ENCODE assay signal across 15 mouse cellular contexts in genomic region chr9:26625171-26625937, GRCm38 (mm10).
A peak's percentile ranks its signal among the peaks of the same experiment; 100 is the strongest.
DNase-seq lines count a peak whose midpoint lies in the region; ATAC-seq lines count a peak whose summit lies in the region.
"Had no signal": no experiment of that assay in that cellular context is flagged by ENCODE, and none has a peak within 500 bp of the region (broad histone marks: within the 10 kb centered on the region; RNA-seq: fewer than 3 reads in every experiment).

No protein-coding gene starts in this region.

- 67% methylated on average over 2 of the region's 2 CpGs for WGBS in heart, embryonic 12.5 days
- WGBS in neural tube, embryonic 15.5 days: 77% methylated on average over 2 of the region's 2 CpGs

- no peaks in the 10 kb centered on the region for H3K27me3 ChIP-seq in heart, embryonic 12.5 days (replicated peaks)
- H3K27me3 ChIP-seq in neural tube, embryonic 15.5 days (replicated peaks): no peaks in the 10 kb centered on the region
- H3K27me3 ChIP-seq: embryonic facial prominence, embryonic 15.5 days; hindbrain, embryonic 13.5 days had no signal

- H3K4me3 ChIP-seq in heart, embryonic 12.5 days: no peak overlapping the region
- H3K4me3 ChIP-seq in neural tube, embryonic 15.5 days (replicated peaks): no peak overlapping the region
- H3K4me3 ChIP-seq: embryonic facial prominence, embryonic 15.5 days; hindbrain, embryonic 13.5 days had no signal

- no peak overlapping the region for H3K4me2 ChIP-seq in heart, embryonic 12.5 days
- H3K4me2 ChIP-seq in neural tube, embryonic 15.5 days: no peak overlapping the region
- H3K4me2 ChIP-seq: embryonic facial prominence, embryonic 15.5 days; hindbrain, embryonic 13.5 days; liver, embryonic 11.5 days had no signal

- no peaks in the 10 kb centered on the region for H3K36me3 ChIP-seq in heart, embryonic 12.5 days
- H3K36me3 ChIP-seq in neural tube, embryonic 15.5 days: no peaks in the 10 kb centered on the region
- H3K36me3 ChIP-seq: embryonic facial prominence, embryonic 15.5 days; G1E; hindbrain, embryonic 13.5 days had no signal

- H3K9me3 ChIP-seq in heart, embryonic 12.5 days (replicated peaks): 0 out of 2 replicates have a peak, but pooled peaks cover 3% of the 10 kb centered on the region
- no peaks in the 10 kb centered on the region for H3K9me3 ChIP-seq in neural tube, embryonic 15.5 days (replicated peaks)
- H3K9me3 ChIP-seq: embryonic facial prominence, embryonic 15.5 days; G1E; hindbrain, embryonic 13.5 days had no signal

- ATAC-seq in heart, embryonic 12.5 days (ENCODE audit: insufficient number of reproducible peaks, low FRiP score): no peak
- no peak for ATAC-seq in megakaryocyte-erythroid progenitor cell, adult 5-6 weeks (replicated peaks; ENCODE audit: low FRiP score, low TSS enrichment, poor library complexity, severe bottlenecking)
- no peak for ATAC-seq in neural tube, embryonic 15.5 days (ENCODE audit: low FRiP score)
- ATAC-seq: activated CD4-positive, CD25-positive, alpha-beta regulatory T cell, adult 4 months; midbrain, embryonic 16.5 days had no signal

- DNase-seq in heart, adult 18-20 months: peak; percentile 40 to 75
- DNase-seq in cerebellum, adult 11-12 months: peak; percentile 71
- peak; percentile 65 for DNase-seq in gastrocnemius, postnatal 14 days
- peak; percentile 53 to 71 for DNase-seq in kidney, adult 8-10 months
- DNase-seq in adrenal gland, adult (ENCODE audit: inconsistent age in 2 of 2, low spot score in 1 of 2): no peak
- DNase-seq: right cerebral cortex, postnatal 25 days had no signal

- H3K27ac ChIP-seq in heart, embryonic 12.5 days (ENCODE audit: poor library complexity, severe bottlenecking): no peak overlapping the region
- no peak overlapping the region for H3K27ac ChIP-seq in neural tube, embryonic 15.5 days (replicated peaks)
- H3K27ac ChIP-seq: embryonic facial prominence, embryonic 15.5 days; hindbrain, embryonic 13.5 days had no signal

- intact Hi-C loops in gastrocnemius, postnatal 14 days (cut with DNase I; ENCODE audit: low total_unique reads): no loop called here

- H3K4me1 ChIP-seq in heart, embryonic 12.5 days (replicated peaks): no peaks in the 10 kb centered on the region
- no peaks in the 10 kb centered on the region for H3K4me1 ChIP-seq in neural tube, embryonic 15.5 days
- H3K4me1 ChIP-seq: embryonic facial prominence, embryonic 15.5 days; hindbrain, embryonic 13.5 days had no signal

- no peak overlapping the region for H3K9ac ChIP-seq in heart, embryonic 12.5 days
- H3K9ac ChIP-seq in neural tube, embryonic 15.5 days (replicated peaks): no peak overlapping the region
- H3K9ac ChIP-seq: embryonic facial prominence, embryonic 15.5 days; hindbrain, embryonic 13.5 days had no signal

Comparison
In these comparisons a context has a peak if more than half of its experiments do, and no peak if none do; other contexts are left out.
1. DNase-seq: peak in heart, adult 18-20 months (2 of 2), cerebellum, adult 11-12 months (single experiment), gastrocnemius, postnatal 14 days (single experiment) and kidney, adult 8-10 months (2 of 2); none in adrenal gland, adult (0 of 2).